Mouse (Mus musculus) embryonic fibroblast, embryonic 13.5 days (primary cell): ENCODE measurements at regions not wholly inside any gene's neighbourhood (a gene's known extent, or its start where the extent isn't known, plus 50 kb on each side); places are given as distances from the start of the nearest gene placed in this dataset.
A peak's percentile ranks its signal among the peaks of the same experiment; 100 is the strongest.

Experiments
- CTCF ChIP-seq: IDR thresholded peaks from 2 replicates; pipeline ENCODE4 v1.5.1; 2011; ENCODE audit warnings: mild to moderate bottlenecking, control low read depth, low read length, moderate library complexity, borderline replicate concordance; ENCODE audit not compliant: insufficient read depth
- POLR2A ChIP-seq: IDR thresholded peaks from 2 replicates; pipeline ENCODE4 v1.6.1; 2011; ENCODE audit warnings: low read depth, mild to moderate bottlenecking, control low read depth, low read length, moderate library complexity

- TF ChIP-seq CTCF (peak; percentile 14; the same call in 1 of the 2 replicates), POLR2A (no peak)
Observed at GRCm38 (mm10) chr1:63854794-63855193, 85.7 kb upstream of the 4933402D24Rik start.
